Mouse (Mus musculus) mouse embryonic stem cell (cell line): ENCODE data around the gene 4921539E11Rik.

Source experiments
- in situ Hi-C, 2 experiments: fragments of 300-500 bp; cut with MboI; formaldehyde crosslinking; loops; 1 replicate in 1 of 2; 3 replicates in 1 of 2; pipeline ENCODE4 v1.14.3; 2019 to 2020; ENCODE audit warnings: low sequenced_read_pairs in 2 of 2, low pct_unique_long_range_greater_than_20kb in 1 of 2, mixed read lengths in 1 of 2; ENCODE audit not compliant: unreplicated experiment in 1 of 2

The 4921539E11Rik gene

DNA sequence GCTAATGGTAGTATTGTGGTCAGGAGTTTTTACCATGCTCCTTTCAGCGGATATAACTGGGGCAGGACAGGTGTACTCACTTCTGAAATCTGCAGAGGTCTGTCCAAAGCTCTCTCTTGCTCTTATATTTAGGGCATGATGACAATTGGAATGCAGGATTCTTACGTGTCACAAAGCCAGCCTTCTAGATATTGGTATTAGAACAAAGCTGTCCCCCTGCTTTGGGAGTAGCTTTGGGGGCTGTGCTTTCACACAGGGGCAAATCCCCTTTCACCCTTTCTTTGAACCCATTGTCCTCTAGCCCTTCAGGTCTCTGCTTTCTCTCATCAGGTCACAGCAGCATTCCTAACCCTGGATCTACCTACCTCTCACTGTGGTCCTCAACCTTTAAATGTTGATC is at the start of gene 4921539E11Rik:
4921539E11Rik (minus strand) TSS at position 101 of the 400 bp plus-strand sequence.
- in situ Hi-C loops = no loop called here

DNA sequence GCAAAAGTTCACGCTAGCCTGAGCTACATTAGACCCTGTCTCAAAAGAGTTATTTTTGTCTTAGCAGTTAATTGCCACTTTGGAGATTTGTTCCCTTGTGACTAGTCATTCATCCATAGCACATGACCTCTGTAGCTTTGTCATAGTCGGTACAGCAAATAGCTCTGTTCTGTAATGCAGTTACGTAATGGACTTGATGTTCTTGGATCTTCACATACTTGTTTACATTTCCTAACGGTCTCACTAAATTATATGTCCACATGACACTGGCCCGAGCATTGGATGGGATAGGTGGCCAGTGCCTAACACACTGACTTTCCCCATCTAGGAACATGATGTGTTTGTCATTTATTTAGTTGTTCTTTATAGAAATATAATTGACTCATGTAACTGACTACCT is 44.5 kb upstream of the 4921539E11Rik start:
- in situ Hi-C loops = no loop called here

DNA sequence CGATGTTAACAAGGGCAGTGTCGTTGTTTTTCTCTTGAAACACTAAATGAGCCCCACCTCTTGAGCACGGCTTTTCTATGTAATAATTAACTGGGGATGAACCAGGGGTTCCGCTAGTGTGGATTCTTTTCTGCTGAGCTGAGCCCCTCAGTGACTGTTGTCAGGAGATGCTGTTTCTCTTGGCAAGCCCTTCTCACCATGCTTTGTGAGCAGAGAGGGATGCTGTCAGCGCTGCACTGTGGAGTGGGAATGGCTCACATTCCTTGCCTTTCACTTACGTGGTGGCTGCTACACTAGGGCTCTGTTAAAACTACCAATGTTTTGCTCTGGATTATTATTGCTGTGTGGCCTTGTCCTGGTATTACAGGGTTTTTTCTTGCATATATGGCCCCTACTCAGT is 38.7 kb upstream of the 4921539E11Rik start:
- in situ Hi-C loops = no loop called here

DNA sequence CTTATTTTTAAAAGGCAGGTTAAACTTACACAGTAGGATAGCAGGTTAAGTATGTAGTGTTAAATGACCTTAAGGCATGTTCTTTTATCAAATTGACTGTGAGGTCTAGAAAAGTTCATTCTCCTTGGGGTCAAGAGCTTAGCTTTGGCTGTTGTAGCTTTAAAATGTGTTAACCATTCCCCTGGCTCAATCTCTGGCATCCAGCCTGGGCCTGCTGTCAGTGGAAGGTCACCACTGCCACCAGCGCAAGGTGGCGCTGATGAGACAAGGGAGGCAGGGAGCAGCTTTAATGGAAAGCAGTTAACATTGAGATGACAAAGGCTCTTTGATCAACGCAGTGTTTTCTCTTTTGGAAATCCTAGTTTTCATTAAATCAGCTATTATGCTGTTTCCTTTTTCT is 36.3 kb upstream of the 4921539E11Rik start:
- in situ Hi-C loops = no loop called here

DNA sequence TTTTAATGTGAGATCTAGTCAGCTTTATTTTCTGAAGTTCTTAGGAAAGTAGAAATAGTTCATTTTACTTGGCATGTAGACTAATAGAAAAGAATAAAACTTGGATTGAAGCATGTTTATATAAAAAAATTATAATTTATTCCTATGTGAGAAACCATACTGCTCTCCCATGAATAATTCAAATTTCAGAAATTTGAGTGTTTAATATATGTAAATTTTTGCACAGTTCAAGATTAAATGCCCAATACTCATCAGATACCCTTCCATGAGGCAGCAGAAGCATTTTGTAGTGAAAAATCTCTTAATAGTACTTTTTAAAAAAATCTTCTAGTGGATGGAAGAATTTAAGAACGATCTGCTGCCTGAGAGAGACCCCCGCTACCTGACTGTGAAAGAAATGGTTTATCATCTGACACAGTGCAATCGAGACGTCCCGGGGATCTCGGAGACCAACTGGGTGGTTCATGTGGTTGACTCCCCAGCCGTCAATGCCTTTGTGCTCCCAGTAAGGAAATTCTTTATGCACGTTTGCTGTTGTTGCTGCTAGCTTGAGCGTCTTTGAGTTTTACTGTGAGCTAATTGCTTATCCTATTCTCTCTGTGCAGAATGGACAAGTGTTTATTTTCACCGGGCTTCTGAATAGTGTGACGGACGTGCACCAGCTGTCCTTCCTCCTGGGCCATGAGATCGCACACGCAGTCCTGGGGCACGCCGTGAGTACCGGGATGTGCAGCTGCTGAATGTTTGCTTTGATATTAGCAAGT is 34.2 kb upstream of the 4921539E11Rik start:
- in situ Hi-C loops = no loop called here

DNA sequence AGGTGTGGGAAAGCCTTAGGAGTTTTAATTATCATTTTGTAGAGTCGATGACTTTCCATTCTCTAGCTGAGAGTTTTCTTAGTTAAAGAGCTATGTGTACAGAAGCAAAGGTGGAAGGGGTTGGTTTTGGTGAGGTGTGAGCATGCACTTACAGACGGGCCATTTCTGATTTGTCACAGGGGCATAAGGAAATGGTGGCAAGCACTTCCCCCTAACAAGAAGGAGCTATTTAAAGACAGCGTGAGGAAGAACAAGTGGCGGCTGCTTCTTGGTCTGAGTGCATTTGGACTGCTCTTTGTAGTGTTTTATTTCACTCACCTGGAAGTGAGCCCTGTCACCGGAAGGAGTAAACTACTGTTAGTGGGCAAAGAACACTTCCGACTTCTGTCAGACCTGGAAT is 30.8 kb upstream of the 4921539E11Rik start:
- in situ Hi-C loops = no loop called here

DNA sequence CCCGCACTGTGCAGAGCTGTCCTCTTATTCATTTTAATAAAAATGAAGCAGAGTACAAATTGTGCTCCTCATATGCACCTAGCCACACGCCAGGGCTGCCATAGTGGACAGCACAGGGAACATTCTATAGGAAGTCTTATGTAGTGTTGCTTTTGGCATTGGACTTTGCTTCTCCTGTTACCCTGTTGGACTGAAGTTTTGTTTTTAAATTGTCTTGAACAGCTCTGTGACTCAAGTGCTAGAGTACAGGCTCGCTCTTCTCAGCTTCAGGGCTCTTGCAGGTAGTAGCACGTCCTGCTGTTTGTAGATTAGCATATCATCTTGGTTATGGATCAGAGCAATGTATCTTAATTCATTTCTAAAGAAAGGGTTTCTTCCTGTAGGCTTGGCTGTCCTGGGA is 25.2 kb upstream of the 4921539E11Rik start:
- in situ Hi-C loops = no loop called here

DNA sequence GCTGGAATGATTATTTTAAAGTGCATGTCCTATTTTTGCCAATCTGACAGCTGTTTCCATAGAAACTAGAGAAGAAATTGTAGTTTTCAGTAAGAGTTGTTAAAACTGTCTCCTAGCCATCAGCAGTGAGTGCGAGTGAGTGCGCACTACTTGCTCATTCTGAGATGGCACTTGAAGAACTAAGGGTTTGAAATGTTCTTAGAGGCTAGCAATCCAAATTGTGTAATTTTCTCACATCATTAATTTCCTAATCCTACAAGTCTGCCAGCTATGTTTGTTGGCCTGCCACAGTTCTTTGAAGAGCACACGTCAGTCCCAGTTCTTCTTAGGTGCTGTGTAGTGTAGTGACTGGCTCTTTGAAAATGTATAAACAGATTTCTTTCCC is 23.9 kb upstream of the 4921539E11Rik start:
- in situ Hi-C loops = no loop called here

DNA sequence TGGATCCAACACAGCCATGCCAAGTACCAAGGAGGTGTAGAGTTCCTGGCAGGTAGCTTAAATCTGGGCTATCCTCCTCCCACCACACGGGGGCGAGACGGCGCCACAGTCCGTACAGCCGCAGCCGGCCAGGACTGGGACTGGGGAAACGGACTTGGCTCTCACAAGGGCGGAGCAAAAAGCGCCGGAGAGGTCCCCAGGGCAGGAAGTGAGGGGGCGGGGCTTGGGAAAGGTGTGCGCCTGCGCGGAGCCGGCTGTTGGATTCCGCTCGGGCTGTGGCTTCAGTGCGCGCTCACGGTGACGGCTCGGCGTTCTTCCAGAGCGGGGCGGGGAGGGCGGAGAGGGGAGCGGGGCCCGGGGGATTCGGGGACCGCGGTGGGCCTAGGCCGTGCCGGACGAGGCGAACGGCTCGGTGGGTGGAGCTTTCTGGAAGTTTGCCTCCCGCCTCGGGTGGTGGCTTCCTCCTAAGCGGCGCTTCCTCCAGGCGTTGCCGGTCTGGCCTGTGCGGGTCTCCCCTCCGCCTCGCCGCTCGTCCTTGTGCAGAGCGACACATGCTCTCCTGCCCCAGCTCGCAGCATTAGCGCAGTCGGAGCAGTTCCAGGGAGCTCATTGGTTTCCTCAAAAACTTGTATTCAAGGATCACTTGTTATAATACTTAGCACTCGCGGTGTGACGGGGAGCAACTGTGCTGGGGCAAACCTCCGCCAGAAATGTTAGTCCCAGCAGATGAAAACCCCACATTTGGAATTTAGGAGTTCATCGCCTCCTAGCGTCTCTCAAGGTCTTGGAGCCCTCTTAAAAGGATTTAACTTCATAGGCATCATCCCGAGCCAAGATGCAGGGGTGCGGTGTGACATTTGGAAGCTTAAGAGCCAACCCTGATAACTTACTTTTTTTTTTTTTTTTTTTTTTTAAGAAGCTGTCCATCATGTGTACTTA is 23.2 kb upstream of the 4921539E11Rik start, which contains the start of gene Oma1:
Oma1 (plus strand) TSS at position 226 of the 939 bp plus-strand sequence.
- in situ Hi-C loops = no loop called here

DNA sequence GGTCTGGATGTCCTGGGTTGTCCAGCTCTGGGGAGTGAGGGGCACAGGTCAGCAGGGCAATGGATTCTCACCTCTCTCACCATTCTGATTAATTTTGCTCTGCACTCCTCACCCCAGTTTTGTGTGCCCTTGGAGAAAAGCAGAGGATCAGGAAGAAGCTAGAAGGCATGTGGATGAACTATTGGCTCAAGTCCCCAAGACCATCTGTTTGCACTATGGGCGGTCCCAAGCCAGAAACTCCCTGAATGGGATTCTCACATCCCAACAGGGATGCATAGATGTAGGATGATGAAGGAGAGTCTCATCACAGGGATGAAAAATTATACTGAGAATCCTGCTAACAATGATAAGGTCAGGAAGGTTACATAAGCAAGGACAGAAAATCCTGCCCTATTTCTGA is 13.2 kb upstream of the 4921539E11Rik start:
- in situ Hi-C loops = no loop called here

DNA sequence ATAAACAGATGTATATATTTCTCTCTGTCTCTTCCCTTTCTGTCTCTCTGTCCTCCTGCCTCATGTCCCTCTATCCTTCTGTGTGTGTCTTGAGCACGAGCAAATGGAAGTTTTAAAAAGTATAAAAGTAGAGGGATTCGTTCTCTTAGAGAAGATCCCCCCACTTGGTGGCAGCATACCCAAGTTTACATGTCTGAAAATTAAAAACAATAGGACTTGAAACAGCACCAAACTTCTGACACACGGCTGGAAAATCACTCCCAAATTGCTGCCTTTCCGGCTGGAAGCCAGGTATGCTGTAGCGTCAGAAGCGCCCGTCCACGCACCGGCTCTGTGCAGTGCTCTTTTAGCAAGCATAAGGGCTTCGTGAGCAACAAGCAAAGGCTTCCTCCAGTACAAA is 8.7 kb upstream of the 4921539E11Rik start:
- in situ Hi-C loops = no loop called here

DNA sequence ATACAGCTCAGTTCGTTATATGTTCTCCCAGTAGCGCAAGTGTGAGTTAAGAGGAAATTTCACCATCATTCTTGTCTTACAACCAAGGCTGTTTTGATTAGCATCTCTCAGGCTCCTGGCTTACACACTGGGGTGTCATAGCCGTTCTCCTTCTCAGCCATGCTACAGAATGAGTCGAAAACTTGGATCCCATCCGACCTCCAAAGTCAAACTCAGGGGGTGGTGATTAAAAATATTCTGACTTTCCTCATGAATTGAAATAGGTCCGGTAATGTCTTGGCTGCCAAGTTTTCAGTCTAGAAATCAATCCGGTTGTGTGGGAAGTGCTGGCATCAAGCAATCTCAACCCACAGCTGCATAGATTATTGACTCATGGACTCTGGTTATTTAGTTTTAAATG is 2.3 kb downstream of the 4921539E11Rik start:
- in situ Hi-C loops = no loop called here

DNA sequence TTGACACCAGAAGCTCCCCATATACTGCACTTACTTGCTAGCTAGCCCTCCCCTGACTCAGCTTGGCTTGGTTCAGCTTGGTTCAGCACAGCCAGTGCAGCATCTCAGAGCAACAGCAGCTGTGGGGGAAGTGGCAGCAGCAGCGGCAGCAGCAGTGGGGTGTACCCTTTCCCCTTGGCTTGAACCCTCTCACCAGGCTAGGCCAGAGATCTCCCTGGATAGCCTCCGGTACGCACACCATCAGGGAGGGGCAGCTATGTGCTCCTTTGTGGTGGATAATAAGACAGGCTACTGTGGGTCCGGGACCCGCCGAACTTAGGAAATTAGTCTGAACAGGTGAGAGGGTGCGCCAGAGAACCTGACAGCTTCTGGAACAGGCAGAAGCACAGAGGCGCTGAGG is 17.6 kb downstream of the 4921539E11Rik start:
- in situ Hi-C loops = no loop called here

DNA sequence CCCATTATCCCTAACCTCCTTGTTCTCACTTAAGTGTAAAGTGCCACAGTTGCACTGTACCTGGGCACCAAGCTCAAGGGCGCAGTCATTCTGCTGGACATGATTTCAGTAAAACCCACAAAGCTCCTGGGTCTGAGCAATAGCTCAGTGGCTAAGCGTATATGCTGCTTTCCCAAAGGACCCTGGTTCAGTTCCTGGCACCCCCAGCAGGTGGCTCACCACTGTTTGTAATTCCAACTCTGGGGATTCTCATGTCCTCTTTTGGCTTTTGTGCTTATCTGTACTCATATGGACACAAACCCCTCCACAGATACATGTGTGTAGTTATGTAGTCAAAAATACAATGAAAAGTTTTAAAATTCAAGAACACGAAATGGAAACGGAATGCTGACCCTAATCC is 21.3 kb downstream of the 4921539E11Rik start:
- in situ Hi-C loops = no loop called here

DNA sequence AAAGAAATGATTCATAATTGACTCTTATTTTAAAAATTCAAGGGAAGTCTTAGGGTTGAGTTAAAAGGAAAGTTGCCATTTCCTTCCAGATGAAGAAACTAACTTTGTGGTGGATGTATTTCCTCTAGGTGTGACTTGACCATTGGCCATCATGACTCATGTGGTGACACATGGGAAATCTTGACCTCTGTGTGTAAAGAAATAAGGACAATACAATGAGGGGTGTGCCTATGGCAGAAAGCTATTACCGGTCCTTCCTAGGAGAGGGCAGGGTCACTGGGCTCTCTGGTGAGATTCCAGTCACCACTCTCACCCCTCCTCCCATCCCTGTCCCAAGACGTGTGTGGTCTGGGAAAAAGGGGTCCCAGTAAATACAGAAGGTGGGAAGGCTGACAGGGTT is 25.5 kb downstream of the 4921539E11Rik start:
- in situ Hi-C loops = no loop called here

DNA sequence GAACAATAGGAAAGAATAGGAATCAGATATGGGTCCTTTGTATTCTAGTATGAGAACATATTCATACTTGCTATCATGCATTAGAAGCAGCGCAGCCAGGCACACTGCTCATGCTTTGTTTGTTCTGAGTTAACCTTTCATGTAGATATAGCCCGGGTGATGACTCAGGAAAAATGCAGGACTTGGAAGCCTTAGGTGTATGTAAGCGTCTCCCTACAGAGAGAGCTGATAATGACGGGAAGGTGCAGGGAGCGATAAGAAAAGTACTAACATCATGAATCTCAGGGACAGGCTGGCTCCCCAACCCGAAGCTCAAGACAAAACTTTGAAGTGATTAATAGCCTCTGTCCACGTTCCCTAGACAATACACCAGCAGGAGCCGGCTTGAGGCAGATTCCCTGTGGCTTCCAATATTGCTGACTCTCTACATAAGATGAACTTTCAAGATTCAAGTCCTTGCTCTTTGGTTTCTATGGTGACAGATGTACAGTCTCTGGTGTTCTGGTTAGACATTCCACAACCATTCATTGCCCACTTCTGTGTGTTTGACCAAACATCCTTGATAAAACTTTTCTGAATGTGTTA is 26.8 kb downstream of the 4921539E11Rik start:
- in situ Hi-C loops = no loop called here

DNA sequence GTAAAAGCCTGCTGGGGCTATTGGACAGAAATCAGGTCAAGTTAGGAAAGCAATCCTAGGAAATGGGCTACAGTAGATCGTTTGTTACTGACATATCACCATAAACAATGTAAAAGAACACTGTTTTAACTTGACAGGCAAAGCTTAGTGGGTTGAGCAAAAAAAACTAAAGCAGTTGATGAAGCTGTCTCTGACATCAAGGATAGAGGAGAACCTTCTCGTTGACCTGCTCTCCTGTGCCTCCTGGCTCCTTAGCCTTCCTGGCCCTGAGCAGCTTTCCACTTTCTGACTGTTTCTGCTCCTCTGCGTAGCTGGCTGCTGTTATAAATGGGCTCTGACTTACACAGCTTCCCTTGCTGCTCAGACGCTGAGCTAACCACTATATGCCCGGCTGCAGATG is 27.3 kb downstream of the 4921539E11Rik start:
- in situ Hi-C loops = no loop called here

DNA sequence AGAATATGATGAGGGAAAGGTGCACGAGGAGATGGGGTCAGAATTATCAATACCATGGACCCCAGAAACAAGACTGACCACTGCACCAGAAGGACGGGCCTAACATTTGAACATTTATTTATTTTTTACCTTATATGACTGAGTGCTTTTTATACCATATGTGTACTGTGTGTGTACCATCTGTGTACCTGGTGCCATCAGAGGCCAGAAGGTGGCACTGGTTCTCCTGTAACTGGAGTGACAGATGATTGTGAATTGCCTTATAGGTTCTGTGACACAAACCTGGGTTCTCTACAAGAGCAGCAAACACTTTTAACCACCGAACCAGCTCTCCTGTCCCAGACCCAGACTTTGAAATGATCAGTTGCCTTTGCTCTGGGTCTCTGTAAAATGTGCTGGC is 31.8 kb downstream of the 4921539E11Rik start:
- in situ Hi-C loops = no loop called here

DNA sequence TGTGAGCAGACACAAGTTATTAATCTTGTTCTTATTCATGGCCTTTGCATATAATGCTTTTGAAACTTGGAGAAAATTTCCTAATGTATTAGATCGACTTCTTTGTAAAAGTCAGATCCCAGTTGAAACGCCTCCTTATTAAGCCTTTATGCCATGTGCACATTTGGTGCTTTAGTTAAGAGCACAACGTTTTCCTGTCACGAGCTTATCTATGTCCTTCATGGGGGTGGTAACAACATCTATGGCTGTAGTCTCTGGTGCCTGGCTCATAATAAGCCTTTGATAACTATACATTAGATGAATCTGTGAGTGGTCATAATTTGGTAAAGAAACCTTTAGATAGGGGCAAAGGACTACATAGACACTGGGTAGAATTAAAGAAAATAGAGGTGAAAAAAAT is 36.8 kb downstream of the 4921539E11Rik start:
- in situ Hi-C loops = no loop called here
